Mouse (Mus musculus): ENCODE data around the gene Arhgap15. TPM values are rescaled to one million over a fixed set of nuclear protein-coding genes. Genes with fewer than 3 reads are reported as not detected.

Arhgap15 gene
- polyA plus RNA-seq, 1 experiment from 2014 or later, result 2.8 TPM

DNA sequence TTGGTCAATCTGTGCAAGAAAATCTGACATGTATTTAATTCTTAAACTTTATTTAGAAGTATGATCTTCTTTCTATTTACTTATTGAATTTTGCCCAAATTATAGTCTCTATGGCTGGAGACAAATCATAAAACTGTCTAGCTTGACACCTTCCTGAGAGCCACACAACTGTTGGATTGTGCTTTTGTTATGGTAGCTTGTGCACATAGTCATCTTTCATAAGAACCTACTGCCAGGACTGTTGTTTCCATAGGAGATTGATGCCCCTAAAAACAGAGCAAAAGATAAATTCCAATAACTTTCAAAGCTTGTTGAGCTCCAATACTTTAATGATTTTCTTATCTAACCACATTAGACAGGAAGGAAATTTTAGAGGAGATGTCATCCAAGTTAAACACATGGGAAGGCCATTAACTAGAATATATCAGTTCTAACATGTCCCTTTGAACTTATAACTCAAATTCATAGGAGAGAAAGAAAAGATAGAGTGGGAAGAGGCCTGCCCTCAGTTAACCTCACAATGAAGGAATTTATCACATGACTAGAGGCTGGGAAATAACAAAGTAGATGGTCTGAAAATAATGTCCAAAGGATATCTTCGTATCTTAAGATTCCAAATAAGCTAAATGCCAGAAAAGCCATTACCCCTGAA is 377.5 kb downstream of the Arhgap15 start:
- no peak overlapping the region for H3K4me3 ChIP-seq (ENCODE audit: low read depth, low read length)
- DNase-seq (ENCODE audit: low spot score), result no peak

DNA sequence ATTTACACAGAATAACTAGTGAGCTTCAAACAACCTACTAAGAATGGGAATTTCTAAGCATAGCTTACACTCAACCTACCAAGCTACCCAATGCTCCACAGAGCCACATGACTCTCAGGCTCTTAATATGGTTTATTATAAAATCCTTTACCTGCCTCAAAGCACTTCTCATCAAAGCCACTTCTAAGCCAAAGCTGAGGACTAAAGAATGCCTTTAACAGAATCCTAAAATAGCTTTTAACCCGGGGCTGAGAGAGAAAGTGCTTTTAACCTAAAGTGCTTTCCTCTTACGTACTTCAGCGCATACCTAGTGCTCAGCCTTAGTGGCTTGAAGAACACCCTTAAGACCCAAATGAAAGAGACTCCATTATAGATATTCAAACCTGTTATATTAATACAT is 380.9 kb downstream of the Arhgap15 start:
- H3K9ac ChIP-seq (ENCODE audit: low read depth, low read length), result no peak overlapping the region
- peaks cover 2% of the 10 kb centered on the region; the same call in 1 of the 2 replicates for H3K4me1 ChIP-seq (ENCODE audit: control insufficient read depth, insufficient read depth, low read length)
- DNase-seq (ENCODE audit: low spot score) (no peak), ATAC-seq (ENCODE audit: low read depth) (no peak)
- WGBS, result 68% methylated on average over 3 of the region's 3 CpGs
- no peak overlapping the region for H3K27ac ChIP-seq (replicated peaks; ENCODE audit: low read depth, low read length)
- no peaks in the 10 kb centered on the region for H3K9me3 ChIP-seq (ENCODE audit: control insufficient read depth, low read length)
- H3K4me2 ChIP-seq (ENCODE audit: low read depth, low read length), result no peak overlapping the region
- H3K36me3 ChIP-seq (ENCODE audit: control insufficient read depth, insufficient read depth, low read length), result no peaks in the 10 kb centered on the region
- no peak overlapping the region for H3K4me3 ChIP-seq (ENCODE audit: low read depth, low read length)
- H3K27me3 ChIP-seq (replicated peaks; ENCODE audit: control insufficient read depth, insufficient read depth, low read length), result no peaks in the 10 kb centered on the region

More for the DNA sequence above, 377.5 kb downstream of the Arhgap15 start:
- Histone ChIP-seq H3K9ac (ENCODE audit: low read depth, low read length) (no peak overlapping the region), H3K9me3 (ENCODE audit: control insufficient read depth, low read length) (no peaks in the 10 kb centered on the region), H3K27ac (replicated peaks; ENCODE audit: low read depth, low read length) (no peak overlapping the region), H3K27me3 (replicated peaks; ENCODE audit: control insufficient read depth, insufficient read depth, low read length) (no peaks in the 10 kb centered on the region), H3K36me3 (ENCODE audit: control insufficient read depth, insufficient read depth, low read length) (no peaks in the 10 kb centered on the region), H3K4me2 (ENCODE audit: low read depth, low read length) (no peak overlapping the region), H3K4me1 (ENCODE audit: control insufficient read depth, insufficient read depth, low read length) (peaks cover 4% of the 10 kb centered on the region; the same call in 1 of the 2 replicates)
- 78% methylated on average over 1 of the region's 1 CpGs for WGBS
- ATAC-seq (ENCODE audit: low read depth), result no peak

DNA sequence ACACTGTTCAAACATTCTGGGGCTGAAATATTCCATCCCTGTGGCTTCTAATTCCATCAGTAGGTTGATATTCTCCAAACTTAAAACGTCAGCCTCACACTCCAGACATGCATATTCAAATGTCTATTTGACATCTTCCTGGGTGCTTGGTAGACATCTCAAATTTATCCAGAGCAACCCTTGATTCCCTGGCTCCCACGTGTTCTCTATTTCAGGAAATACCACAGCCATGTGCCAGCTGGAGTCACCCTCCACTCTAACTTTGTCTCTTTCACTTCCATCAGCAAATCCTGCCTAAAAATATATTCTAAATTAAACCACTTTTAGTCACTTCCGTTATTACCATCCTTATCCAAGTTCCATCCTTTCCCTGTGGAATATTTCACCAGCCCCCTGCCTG is 382.6 kb downstream of the Arhgap15 start:
- ATAC-seq (ENCODE audit: low read depth) (no peak), DNase-seq (ENCODE audit: low spot score) (no peak)
- no peak overlapping the region for H3K9ac ChIP-seq (ENCODE audit: low read depth, low read length)
- H3K4me1 ChIP-seq (ENCODE audit: control insufficient read depth, insufficient read depth, low read length), result no peaks in the 10 kb centered on the region
- H3K36me3 ChIP-seq (ENCODE audit: control insufficient read depth, insufficient read depth, low read length), result no peaks in the 10 kb centered on the region
- H3K27ac ChIP-seq (replicated peaks; ENCODE audit: low read depth, low read length), result no peak overlapping the region
- no peaks in the 10 kb centered on the region for H3K27me3 ChIP-seq (replicated peaks; ENCODE audit: control insufficient read depth, insufficient read depth, low read length)
- H3K4me3 ChIP-seq (ENCODE audit: low read depth, low read length), result no peak overlapping the region
- 59% methylated on average over 3 of the region's 3 CpGs for WGBS
- no peaks in the 10 kb centered on the region for H3K9me3 ChIP-seq (ENCODE audit: control insufficient read depth, low read length)
- H3K4me2 ChIP-seq (ENCODE audit: low read depth, low read length), result no peak overlapping the region

DNA sequence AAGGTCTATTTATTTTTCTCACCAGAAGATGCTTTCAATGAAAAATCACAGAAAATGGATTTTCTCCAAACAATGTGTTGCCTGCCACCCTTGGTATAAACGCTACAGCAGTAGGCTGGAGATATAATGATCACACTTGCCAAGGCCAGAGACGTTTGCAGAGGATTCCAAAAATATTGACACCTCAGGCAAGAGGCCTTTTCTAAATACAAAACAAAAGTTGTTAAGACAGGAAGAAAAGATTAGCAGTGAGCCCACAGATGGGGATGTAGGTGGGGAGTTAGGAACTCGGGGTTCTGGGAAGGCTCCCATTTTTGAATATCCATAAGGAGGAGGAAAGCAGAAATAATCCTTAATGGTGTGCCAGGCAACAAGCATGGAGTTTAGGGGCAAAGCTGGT is 386.2 kb downstream of the Arhgap15 start:
- 63% methylated on average over 3 of the region's 3 CpGs for WGBS
- H3K9me3 ChIP-seq (ENCODE audit: control insufficient read depth, low read length), result no peaks in the 10 kb centered on the region
- H3K36me3 ChIP-seq (ENCODE audit: control insufficient read depth, insufficient read depth, low read length), result no peaks in the 10 kb centered on the region
- H3K4me1 ChIP-seq (ENCODE audit: control insufficient read depth, insufficient read depth, low read length), result no peaks in the 10 kb centered on the region
- no peaks in the 10 kb centered on the region for H3K27me3 ChIP-seq (replicated peaks; ENCODE audit: control insufficient read depth, insufficient read depth, low read length)
- H3K4me2 ChIP-seq (ENCODE audit: low read depth, low read length), result no peak overlapping the region
- DNase-seq (ENCODE audit: low spot score), result no peak
- no peak overlapping the region for H3K4me3 ChIP-seq (ENCODE audit: low read depth, low read length)
- no peak for ATAC-seq (ENCODE audit: low read depth)
- H3K27ac ChIP-seq (replicated peaks; ENCODE audit: low read depth, low read length), result no peak overlapping the region
- H3K9ac ChIP-seq (ENCODE audit: low read depth, low read length), result no peak overlapping the region

DNA sequence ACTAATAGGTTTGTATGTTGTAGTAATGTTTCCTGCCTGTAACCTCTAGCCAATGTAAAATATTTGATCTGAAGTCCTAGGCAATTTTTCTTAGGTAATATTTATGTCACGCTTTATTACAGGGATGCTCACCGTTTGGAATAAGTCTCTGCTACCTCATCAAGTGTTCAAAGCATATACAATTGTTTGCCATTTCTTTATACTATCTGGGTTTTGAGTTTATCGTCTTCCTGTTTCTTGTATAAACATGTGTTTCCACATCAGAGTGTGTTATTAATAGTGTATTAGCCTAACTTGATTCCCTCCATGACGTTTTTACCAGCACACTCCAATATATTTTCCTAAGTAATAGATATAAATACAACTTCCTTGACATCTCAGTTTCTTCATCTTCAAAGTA is 391.8 kb downstream of the Arhgap15 start:
- no peak for DNase-seq (ENCODE audit: low spot score)
- Histone ChIP-seq H3K9ac (ENCODE audit: low read depth, low read length) (no peak overlapping the region), H3K4me2 (ENCODE audit: low read depth, low read length) (no peak overlapping the region), H3K27ac (replicated peaks; ENCODE audit: low read depth, low read length) (no peak overlapping the region), H3K9me3 (ENCODE audit: control insufficient read depth, low read length) (no peaks in the 10 kb centered on the region), H3K4me3 (ENCODE audit: low read depth, low read length) (no peak overlapping the region), H3K4me1 (ENCODE audit: control insufficient read depth, insufficient read depth, low read length) (no peaks in the 10 kb centered on the region), H3K27me3 (replicated peaks; ENCODE audit: control insufficient read depth, insufficient read depth, low read length) (no peaks in the 10 kb centered on the region), H3K36me3 (ENCODE audit: control insufficient read depth, insufficient read depth, low read length) (no peaks in the 10 kb centered on the region)
- ATAC-seq (ENCODE audit: low read depth), result no peak
- WGBS, result 85% methylated on average over 4 of the region's 4 CpGs

DNA sequence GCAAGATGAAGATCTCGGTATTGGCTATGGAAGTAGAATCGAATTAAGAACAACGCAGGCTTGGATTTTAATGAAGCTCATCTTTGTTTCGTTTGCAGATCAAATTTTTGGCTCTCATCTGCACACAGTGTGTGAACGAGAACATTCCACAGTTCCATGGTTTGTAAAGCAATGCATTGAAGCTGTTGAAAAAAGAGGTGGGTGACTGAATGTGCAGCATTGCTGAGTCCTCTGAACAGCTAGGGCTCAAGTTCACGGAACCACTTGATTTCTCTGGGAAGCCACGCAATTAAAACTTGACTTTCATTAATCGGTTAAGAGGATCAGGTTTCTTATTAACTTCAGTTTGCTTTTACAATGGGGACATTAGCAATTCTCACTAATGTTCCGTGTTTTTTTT is 393.5 kb downstream of the Arhgap15 start:
- no peaks in the 10 kb centered on the region for H3K27me3 ChIP-seq (replicated peaks; ENCODE audit: control insufficient read depth, insufficient read depth, low read length)
- no peak for ATAC-seq (ENCODE audit: low read depth)
- no peak overlapping the region for H3K4me2 ChIP-seq (ENCODE audit: low read depth, low read length)
- H3K4me3 ChIP-seq (ENCODE audit: low read depth, low read length), result no peak overlapping the region
- H3K9ac ChIP-seq (ENCODE audit: low read depth, low read length), result no peak overlapping the region
- H3K4me1 ChIP-seq (ENCODE audit: control insufficient read depth, insufficient read depth, low read length), result no peaks in the 10 kb centered on the region
- no peak overlapping the region for H3K27ac ChIP-seq (replicated peaks; ENCODE audit: low read depth, low read length)
- WGBS, result 76% methylated on average over 9 of the region's 9 CpGs
- DNase-seq (ENCODE audit: low spot score), result no peak
- H3K36me3 ChIP-seq (ENCODE audit: control insufficient read depth, insufficient read depth, low read length), result no peaks in the 10 kb centered on the region
- H3K9me3 ChIP-seq (ENCODE audit: control insufficient read depth, low read length), result no peaks in the 10 kb centered on the region

DNA sequence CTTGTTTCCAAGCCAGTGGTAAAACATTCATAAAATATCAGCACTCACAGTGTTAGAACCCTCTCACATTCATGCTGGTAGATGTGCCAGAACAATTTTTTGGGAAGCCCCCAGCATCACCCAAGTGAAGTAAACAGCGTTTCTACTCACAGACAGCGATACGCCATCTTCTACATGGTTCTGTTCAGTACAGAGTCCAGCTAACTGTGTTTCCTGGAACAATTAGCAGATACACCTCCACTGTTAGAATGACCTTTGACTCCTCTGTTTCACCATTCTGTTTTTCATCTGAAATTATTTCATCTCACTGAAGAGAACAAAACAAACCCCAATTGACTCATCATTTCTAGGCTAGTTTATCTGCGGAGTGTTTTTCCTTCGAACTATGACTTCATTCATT is 394.0 kb downstream of the Arhgap15 start:
- no peaks in the 10 kb centered on the region for H3K36me3 ChIP-seq (ENCODE audit: control insufficient read depth, insufficient read depth, low read length)
- H3K9me3 ChIP-seq (ENCODE audit: control insufficient read depth, low read length), result no peaks in the 10 kb centered on the region
- DNase-seq (ENCODE audit: low spot score) (no peak), ATAC-seq (ENCODE audit: low read depth) (no peak)
- no peaks in the 10 kb centered on the region for H3K4me1 ChIP-seq (ENCODE audit: control insufficient read depth, insufficient read depth, low read length)
- 85% methylated on average over 5 of the region's 5 CpGs for WGBS
- H3K4me2 ChIP-seq (ENCODE audit: low read depth, low read length), result no peak overlapping the region
- H3K9ac ChIP-seq (ENCODE audit: low read depth, low read length), result no peak overlapping the region
- no peak overlapping the region for H3K4me3 ChIP-seq (ENCODE audit: low read depth, low read length)
- H3K27ac ChIP-seq (replicated peaks; ENCODE audit: low read depth, low read length), result no peak overlapping the region
- H3K27me3 ChIP-seq (replicated peaks; ENCODE audit: control insufficient read depth, insufficient read depth, low read length), result no peaks in the 10 kb centered on the region

DNA sequence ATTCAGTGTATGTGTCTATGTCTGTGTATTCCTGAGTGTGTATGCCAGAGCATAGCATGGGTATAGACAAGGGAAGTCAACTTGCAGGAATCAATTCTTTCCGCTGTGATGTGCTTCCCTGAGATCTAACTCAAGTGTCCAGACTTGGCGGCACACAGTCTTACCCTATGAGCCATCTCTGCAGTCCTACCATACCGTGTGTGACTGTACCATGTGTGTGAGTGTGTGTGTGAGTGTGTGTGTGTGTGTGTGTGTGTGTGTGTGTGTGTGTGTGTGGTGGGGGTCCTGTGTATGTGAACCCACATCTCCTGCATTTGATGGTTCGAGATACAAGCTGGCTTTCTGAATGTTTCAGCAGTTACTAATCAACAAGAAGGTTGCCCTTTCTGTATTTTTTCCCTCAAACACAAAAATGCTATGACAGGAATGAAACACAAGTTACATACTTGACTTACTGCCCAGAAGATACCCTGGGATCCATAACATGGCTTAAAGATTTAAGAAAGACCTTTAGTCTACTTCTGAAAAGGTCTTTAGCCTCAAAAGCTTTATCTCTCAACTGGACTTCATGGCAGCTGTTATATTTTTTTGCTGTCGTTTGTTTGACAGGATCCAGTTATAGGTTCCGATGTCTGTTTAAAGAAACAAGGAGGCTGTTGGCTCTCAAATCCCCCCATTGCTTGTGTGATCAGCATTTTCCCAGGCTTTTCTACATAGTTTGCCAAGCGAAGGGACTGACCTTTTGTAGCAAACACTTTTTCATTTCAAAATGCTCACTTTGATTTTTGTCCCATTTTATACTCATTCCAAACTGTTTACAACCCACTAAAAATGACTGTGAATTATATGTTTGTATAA is 397.7 kb downstream of the Arhgap15 start:
- Histone ChIP-seq H3K4me1 (ENCODE audit: control insufficient read depth, insufficient read depth, low read length) (no peaks in the 10 kb centered on the region), H3K27me3 (replicated peaks; ENCODE audit: control insufficient read depth, insufficient read depth, low read length) (no peaks in the 10 kb centered on the region), H3K9me3 (ENCODE audit: control insufficient read depth, low read length) (no peaks in the 10 kb centered on the region), H3K9ac (ENCODE audit: low read depth, low read length) (no peak overlapping the region), H3K4me3 (ENCODE audit: low read depth, low read length) (no peak overlapping the region), H3K27ac (replicated peaks; ENCODE audit: low read depth, low read length) (no peak overlapping the region), H3K36me3 (ENCODE audit: control insufficient read depth, insufficient read depth, low read length) (no peaks in the 10 kb centered on the region), H3K4me2 (ENCODE audit: low read depth, low read length) (no peak overlapping the region)
- DNase-seq (ENCODE audit: low spot score) (no peak), ATAC-seq (ENCODE audit: low read depth) (no peak)
- 70% methylated on average over 7 of the region's 7 CpGs for WGBS

All from embryonic facial prominence, embryonic 14.5 days (tissue).